Mouse (Mus musculus) CH12.LX (cell line): ENCODE measurements around the gene Tiam1.

Experiments used
- CTCF ChIP-seq, 2 experiments: IDR thresholded peaks in 1 of 2; conservative IDR thresholded peaks in 1 of 2; 2 replicates each; pipeline ENCODE4 v1.5.1; 2011 to 2012; ENCODE audit warnings: low read depth in 2 of 2, low read length in 2 of 2, improper control_type of control experiment in 1 of 2, inconsistent platforms in 1 of 2, mild to moderate bottlenecking in 1 of 2, moderate library complexity in 1 of 2
- ELF1 ChIP-seq: IDR thresholded peaks from 2 replicates; pipeline ENCODE4 v1.6.1; 2014; ENCODE audit warnings: low read depth, mild to moderate bottlenecking, inconsistent platforms, low read length, improper control_type of control experiment
- MAFK ChIP-seq: IDR thresholded peaks from 2 replicates; pipeline ENCODE4 v1.6.1; 2011; ENCODE audit warnings: low read length, improper control_type of control experiment; ENCODE audit not compliant: insufficient replicate concordance
- MXI1 ChIP-seq: IDR thresholded peaks from 2 replicates; pipeline ENCODE4 v1.6.1; 2011; ENCODE audit warnings: mild to moderate bottlenecking, low read depth, low read length, improper control_type of control experiment
- NELFE ChIP-seq: IDR thresholded peaks from 2 replicates; pipeline ENCODE4 v1.6.1; 2011; ENCODE audit warnings: low read depth, low read length, improper control_type of control experiment
- PAX5 ChIP-seq: IDR thresholded peaks from 2 replicates; pipeline ENCODE4 v1.6.1; 2012; ENCODE audit warnings: low read length, inconsistent platforms, mixed read lengths
- POLR2A ChIP-seq: IDR thresholded peaks from 2 replicates; pipeline ENCODE4 v1.6.1; 2011; ENCODE audit warnings: low read depth, mild to moderate bottlenecking, improper control_type of control experiment, low read length
- SMC3 ChIP-seq: IDR thresholded peaks from 2 replicates; pipeline ENCODE4 v1.6.1; 2011; ENCODE audit warnings: low read depth, low read length, improper control_type of control experiment
- USF1 ChIP-seq: IDR thresholded peaks from 2 replicates; pipeline ENCODE4 v1.6.1; 2014; ENCODE audit warnings: low read depth, mild to moderate bottlenecking, inconsistent platforms, low read length, improper control_type of control experiment

GRCm38 (mm10) chr16:90040771-90041364, 102.7 kb downstream of the Tiam1 start:
- TF ChIP-seq POLR2A (no peak), SMC3 (no peak), USF1 (no peak), CTCF (conservative IDR thresholded peaks at IDR 0.05 in 1 of 2, IDR thresholded peaks at IDR 0.05 in 1 of 2; ENCODE audit: low read depth in 2 of 2, low read length in 2 of 2) (no peak), NELFE (no peak), ELF1 (no peak), PAX5 (no peak), MXI1 (no peak), MAFK (no peak)
